Mouse (Mus musculus): Measurements from ENCODE around the gene Acin1.
A peak's percentile ranks its signal among the peaks of the same experiment; 100 is the strongest.

The Acin1 gene

GRCm38 (mm10) chr14:54686522-54687143 is at the start of gene Acin1:
TSS of gene Acin1 (minus strand) at chr14:54686931.
- DNase-seq (ENCODE audit: low spot score in 2 of 2) = peak; percentile 99 to 100

- DNase-seq (ENCODE audit: low spot score in 2 of 2) = no peak
These were observed 48.5 kb upstream of the Acin1 start for GRCm38 (mm10) chr14:54735221-54735620.

GRCm38 (mm10) chr14:54734004-54734403 is 47.3 kb upstream of the Acin1 start:
- DNase-seq (ENCODE audit: low spot score in 2 of 2) = no peak

- no peak for DNase-seq (ENCODE audit: low spot score in 2 of 2)
These were observed 45.5 kb upstream of the Acin1 start for GRCm38 (mm10) chr14:54732206-54732605.

- DNase-seq (ENCODE audit: low spot score in 2 of 2) = peak in 1 of 2 experiments; percentile 64
These were observed 43.6 kb upstream of the Acin1 start for GRCm38 (mm10) chr14:54730305-54730704.

- peak in 1 of 2 experiments; percentile 42 for DNase-seq (ENCODE audit: low spot score in 2 of 2)
These were observed 42.3 kb upstream of the Acin1 start for GRCm38 (mm10) chr14:54728823-54729653.

GRCm38 (mm10) chr14:54727565-54727964 is 40.8 kb upstream of the Acin1 start:
- DNase-seq (ENCODE audit: low spot score in 2 of 2) = no peak

GRCm38 (mm10) chr14:54724049-54724448 is 37.3 kb upstream of the Acin1 start:
- DNase-seq (ENCODE audit: low spot score in 2 of 2) = no peak

- no peak for DNase-seq (ENCODE audit: low spot score in 2 of 2)
These were observed 35.0 kb upstream of the Acin1 start for GRCm38 (mm10) chr14:54721711-54722110.

GRCm38 (mm10) chr14:54720654-54721350 is 34.1 kb upstream of the Acin1 start:
- no peak for DNase-seq (ENCODE audit: low spot score in 2 of 2)

GRCm38 (mm10) chr14:54720041-54720440 is 33.3 kb upstream of the Acin1 start:
- DNase-seq (ENCODE audit: low spot score in 2 of 2) = no peak

- DNase-seq (ENCODE audit: low spot score in 2 of 2) = no peak
These were observed 28.7 kb upstream of the Acin1 start for GRCm38 (mm10) chr14:54715402-54715801.

GRCm38 (mm10) chr14:54714617-54715081 is 27.9 kb upstream of the Acin1 start:
- DNase-seq (ENCODE audit: low spot score in 2 of 2) = no peak

- peak in 1 of 2 experiments; percentile 91 for DNase-seq (ENCODE audit: low spot score in 2 of 2)
These were observed 27.4 kb upstream of the Acin1 start for GRCm38 (mm10) chr14:54714121-54714520.

- no peak for DNase-seq (ENCODE audit: low spot score in 2 of 2)
These were observed 26.1 kb upstream of the Acin1 start for GRCm38 (mm10) chr14:54712861-54713260.

GRCm38 (mm10) chr14:54712074-54712473 is 25.3 kb upstream of the Acin1 start, which contains the start of gene Cebpe:
TSS of gene Cebpe (minus strand) at chr14:54712174.
- no peak for DNase-seq (ENCODE audit: low spot score in 2 of 2)

GRCm38 (mm10) chr14:54709054-54709453 is 22.3 kb upstream of the Acin1 start:
- DNase-seq (ENCODE audit: low spot score in 2 of 2) = no peak

- no peak for DNase-seq (ENCODE audit: low spot score in 2 of 2)
These were observed 20.0 kb upstream of the Acin1 start for GRCm38 (mm10) chr14:54706589-54707320.

- DNase-seq (ENCODE audit: low spot score in 2 of 2) = no peak
These were observed 19.1 kb upstream of the Acin1 start for GRCm38 (mm10) chr14:54705844-54706243.

GRCm38 (mm10) chr14:54703207-54703606 is 16.5 kb upstream of the Acin1 start:
- DNase-seq (ENCODE audit: low spot score in 2 of 2) = no peak

GRCm38 (mm10) chr14:54701298-54701697 is 14.6 kb upstream of the Acin1 start:
- DNase-seq (ENCODE audit: low spot score in 2 of 2) = peak in 1 of 2 experiments; percentile 67

GRCm38 (mm10) chr14:54699586-54699985 is 12.9 kb upstream of the Acin1 start:
- no peak for DNase-seq (ENCODE audit: low spot score in 2 of 2)

Data from left cerebral cortex, adult 9 months (tissue).